10 mouse cellular contexts compared by ENCODE assay signal in the genomic region with DNA sequence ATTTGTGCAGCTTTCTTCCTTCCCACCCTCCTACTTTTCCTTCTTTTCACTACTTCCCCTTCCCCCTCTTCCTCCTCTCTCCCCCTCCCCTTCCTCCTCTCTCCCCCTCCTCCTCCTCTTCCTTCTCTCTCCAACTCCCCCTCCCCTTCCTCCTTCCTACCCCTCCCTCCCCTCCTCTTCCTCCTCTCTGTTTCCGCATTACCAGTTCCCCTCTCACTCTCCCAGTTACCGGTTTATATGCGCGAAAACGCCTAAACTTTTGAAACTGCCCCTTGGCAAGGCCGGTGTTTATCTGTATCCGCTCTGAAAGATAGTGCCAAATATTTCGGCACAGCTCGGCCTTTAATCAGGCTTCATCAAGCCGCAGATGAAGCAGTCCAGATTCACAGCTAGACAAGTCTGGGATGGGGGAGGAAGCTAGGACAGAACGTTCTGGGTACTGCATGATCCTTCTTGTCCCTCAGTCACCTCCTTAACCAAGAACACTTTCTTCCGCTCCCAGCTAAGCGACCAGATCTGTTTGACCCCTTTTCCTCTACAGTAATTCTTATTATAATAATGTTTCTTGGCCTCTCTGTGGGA. TPM values are rescaled to one million over a fixed set of nuclear protein-coding genes. Genes with fewer than 3 reads are reported as not detected.
DNase-seq lines count a peak whose midpoint lies in the region; ATAC-seq and TF ChIP-seq lines count a peak whose summit lies in the region.
"Had no signal": no experiment of that assay in that cellular context is flagged by ENCODE, and none has a peak within 500 bp of the region (broad histone marks: within the 10 kb centered on the region; RNA-seq: fewer than 3 reads in every experiment).

No protein-coding gene starts in this region.

- no peak for TF ChIP-seq CTCF in lung, postnatal 0 days (IDR thresholded peaks at IDR 0.05)
- TF ChIP-seq CTCF in thymus, adult 2 months (IDR thresholded peaks at IDR 0.05; ENCODE audit: borderline replicate concordance, control insufficient read depth, extremely low read depth, insufficient read depth, low read length, poor library complexity), result no peak

- H3K27me3 ChIP-seq in embryonic facial prominence, embryonic 13.5 days, result no peaks in the 10 kb centered on the region
- no peaks in the 10 kb centered on the region for H3K27me3 ChIP-seq in intestine, embryonic 15.5 days (replicated peaks)
- H3K27me3 ChIP-seq in lung, postnatal 0 days (replicated peaks; ENCODE audit: insufficient read depth, low read length), result no peaks in the 10 kb centered on the region
- H3K27me3 ChIP-seq in thymus, adult 2 months (ENCODE audit: control insufficient read depth, insufficient read depth, low read length), result no peaks in the 10 kb centered on the region

- 42% methylated on average over 13 of the region's 13 CpGs for WGBS in embryonic facial prominence, embryonic 13.5 days
- 32% methylated on average over 13 of the region's 13 CpGs for WGBS in intestine, embryonic 15.5 days
- WGBS in lung, postnatal 0 days, result 21% methylated on average over 13 of the region's 13 CpGs
- WGBS in thymus, adult 2 months, result 61% methylated on average over 13 of the region's 13 CpGs

- no peak overlapping the region for H3K27ac ChIP-seq in embryonic facial prominence, embryonic 13.5 days
- no peak overlapping the region for H3K27ac ChIP-seq in intestine, embryonic 15.5 days
- peak overlapping the region; percentile 43; the same call in 1 of the 2 replicates for H3K27ac ChIP-seq in lung, postnatal 0 days (ENCODE audit: low read length)
- H3K27ac ChIP-seq in thymus, adult 2 months (ENCODE audit: control insufficient read depth, insufficient read depth, low read length), result no peak overlapping the region

- H3K9ac ChIP-seq in embryonic facial prominence, embryonic 13.5 days, result no peak overlapping the region
- no peak overlapping the region for H3K9ac ChIP-seq in intestine, embryonic 15.5 days
- no peak overlapping the region for H3K9ac ChIP-seq in lung, postnatal 0 days (replicated peaks; ENCODE audit: low read depth)

- DNase-seq in left cerebral cortex, postnatal 25 days (ENCODE audit: low spot score in 2 of 2), result peak; percentile 24 to 44
- no peak for DNase-seq in left cerebral cortex, adult 9 months (ENCODE audit: low spot score in 2 of 2)
- peak; percentile 91 for DNase-seq in lung, postnatal 0 days (ENCODE audit: low spot score)
- DNase-seq in thymus, adult 2 months, result no peak
- DNase-seq in natural killer cell, adult 2 months (ENCODE audit: low spot score in 2 of 2), result no peak
- no peak for DNase-seq in left cerebral cortex, postnatal 10 days (ENCODE audit: extremely low spot score in 1 of 2, low spot score in 2 of 2)

- H3K9me3 ChIP-seq in embryonic facial prominence, embryonic 13.5 days, result no peaks in the 10 kb centered on the region
- no peaks in the 10 kb centered on the region for H3K9me3 ChIP-seq in intestine, embryonic 15.5 days
- H3K9me3 ChIP-seq in lung, postnatal 0 days (ENCODE audit: low read length), result no peaks in the 10 kb centered on the region
- H3K9me3 ChIP-seq: megakaryocyte, embryonic 14.5 days had no signal

- TF ChIP-seq EP300 in lung, postnatal 0 days (IDR thresholded peaks at IDR 0.05), result peak; percentile 100

- H3K4me1 ChIP-seq in embryonic facial prominence, embryonic 13.5 days, result no peaks in the 10 kb centered on the region
- H3K4me1 ChIP-seq in intestine, embryonic 15.5 days (replicated peaks), result no peaks in the 10 kb centered on the region
- no peaks in the 10 kb centered on the region for H3K4me1 ChIP-seq in lung, postnatal 0 days (ENCODE audit: insufficient read depth, low read depth, low read length)
- H3K4me1 ChIP-seq in thymus, adult 2 months (replicated peaks; ENCODE audit: control insufficient read depth, insufficient read depth, low read length), result 0 out of 2 replicates have a peak, but pooled peaks cover 3% of the 10 kb centered on the region
- H3K4me1 ChIP-seq: megakaryocyte, embryonic 14.5 days had no signal

- no peak for ATAC-seq in embryonic facial prominence, embryonic 13.5 days (ENCODE audit: insufficient number of reproducible peaks, insufficient read depth, low FRiP score, low TSS enrichment, low read depth)
- ATAC-seq in intestine, embryonic 15.5 days, result no peak
- ATAC-seq in lung, postnatal 0 days, result peak; percentile 90

- no peak overlapping the region for H3K4me3 ChIP-seq in embryonic facial prominence, embryonic 13.5 days
- H3K4me3 ChIP-seq in intestine, embryonic 15.5 days (replicated peaks), result no peak overlapping the region
- H3K4me3 ChIP-seq in lung, postnatal 0 days (ENCODE audit: low read depth, low read length), result no peak overlapping the region
- H3K4me3 ChIP-seq in thymus, adult 2 months (ENCODE audit: control insufficient read depth, insufficient read depth, low read length), result no peak overlapping the region
- H3K4me3 ChIP-seq: erythroblast, embryonic 14.5 days; megakaryocyte, embryonic 14.5 days had no signal

- intact Hi-C loops in left cerebral cortex, postnatal 25 days (cut with DNase I), result no loop called here
- intact Hi-C loops in left cerebral cortex, postnatal 10 days (cut with DNase I), result loop anchor here (5.0 kb wide), 1 partner anchor 47 kb away; no protein-coding TSS in a partner anchor

- peak overlapping the region; percentile 14; the same call in 1 of the 2 replicates for H3K4me2 ChIP-seq in embryonic facial prominence, embryonic 13.5 days
- 0 out of 2 replicates have a peak overlapping the region, but pooled peaks have one; percentile 11 for H3K4me2 ChIP-seq in intestine, embryonic 15.5 days (replicated peaks)
- 0 out of 2 replicates have a peak overlapping the region, but pooled peaks have one; percentile 14 for H3K4me2 ChIP-seq in lung, postnatal 0 days (replicated peaks; ENCODE audit: low read depth, low read length)

- no peaks in the 10 kb centered on the region for H3K36me3 ChIP-seq in embryonic facial prominence, embryonic 13.5 days
- no peaks in the 10 kb centered on the region for H3K36me3 ChIP-seq in intestine, embryonic 15.5 days
- no peaks in the 10 kb centered on the region for H3K36me3 ChIP-seq in lung, postnatal 0 days (ENCODE audit: insufficient read depth, low read length)
- H3K36me3 ChIP-seq in thymus, adult 2 months (ENCODE audit: control insufficient read depth, insufficient read depth, low read length), result no peaks in the 10 kb centered on the region

- no peak for TF ChIP-seq POLR2A in thymus, adult 2 months (IDR thresholded peaks at IDR 0.05; ENCODE audit: control insufficient read depth, extremely low read depth, insufficient read depth, low read length, poor library complexity)

RNA-seq across cellular contexts. Expression of gene Klhl2, which starts 30.9 kb away (rescaled TPM):
- 100 to 1,000 TPM; 153 to 175 TPM for total RNA-seq in left cerebral cortex, postnatal 25 days (2021)
- 5.0 and 11.8 TPM in 2 replicates for polyA plus RNA-seq in embryonic facial prominence, embryonic 13.5 days (2015; fragmentation: Nextera tagmentation; extraction: Ambion mirVana)
- polyA plus RNA-seq in intestine, embryonic 15.5 days (2015; fragmentation: Nextera tagmentation; extraction: Ambion mirVana), result 19.5 and 21.4 TPM in 2 replicates
- 12.6 and 14.0 TPM in 2 replicates for polyA plus RNA-seq in lung, postnatal 0 days (2015; fragmentation: Nextera tagmentation; extraction: Ambion mirVana)
- polyA plus RNA-seq in thymus, adult 2 months (2012; rRNA removed), result 7.5 and 8.2 TPM in 2 replicates
- total RNA-seq in left cerebral cortex, postnatal 10 days (2021), result 100 to 1,000 TPM; 124 to 128 TPM

Comparison
In these comparisons a context has a peak if more than half of its experiments do, and no peak if none do; other contexts are left out.
1. DNase-seq: peak in left cerebral cortex, postnatal 25 days (2 of 2) and lung, postnatal 0 days (single experiment); none in left cerebral cortex, adult 9 months (0 of 2), thymus, adult 2 months (single experiment), natural killer cell, adult 2 months (0 of 2) and left cerebral cortex, postnatal 10 days (0 of 2).
2. Peak in every context shown above with its lines, with median percentiles within 50 percentile points of each other: H3K4me2 ChIP-seq.